Mouse (Mus musculus) gastrocnemius, postnatal 36 days (tissue): ENCODE data around the gene Atp8a1. TPM values are rescaled to one million over a fixed set of nuclear protein-coding genes. Genes with fewer than 3 reads are reported as not detected.

ENCODE experiments used
- DNase-seq, 2 experiments: peaks; one replicate each; pipeline ENCODE4 v3.0.0; 2022
- intact Hi-C: fragments of 180-260 bp; cut with DNase I; formaldehyde crosslinking; loops from one replicate; pipeline ENCODE4 v1.15.1; 2025
- total RNA-seq, 2 experiments: library from RNA; stranded (reverse); gene quantifications; 2 replicates each; pipeline ENCODE4 v1.2.3; 2021

Atp8a1 gene
- total RNA-seq, 2 experiments from 2014 or later: 55.9 to 72.7 TPM

- intact Hi-C loops: no loop called here
- no peak for DNase-seq
These were observed 53.0 kb downstream of the Atp8a1 start for GRCm38 (mm10) chr5:67794129-67794800.

GRCm38 (mm10) chr5:67782775-67783174 is 64.5 kb downstream of the Atp8a1 start:
- intact Hi-C loops: loop anchor here (5.0 kb wide), 1 partner anchor 65 kb away; the partner anchor contains the start of gene Atp8a1
- DNase-seq: no peak

- DNase-seq: peak in 1 of 2 experiments; percentile 14
- intact Hi-C loops: no loop called here
These were observed 69.2 kb downstream of the Atp8a1 start for GRCm38 (mm10) chr5:67778026-67778425.

GRCm38 (mm10) chr5:67774186-67774585 is 73.0 kb downstream of the Atp8a1 start:
- no peak for DNase-seq
- intact Hi-C loops: no loop called here

GRCm38 (mm10) chr5:67768708-67769107 is 78.5 kb downstream of the Atp8a1 start:
- intact Hi-C loops: no loop called here
- DNase-seq: no peak

DNA sequence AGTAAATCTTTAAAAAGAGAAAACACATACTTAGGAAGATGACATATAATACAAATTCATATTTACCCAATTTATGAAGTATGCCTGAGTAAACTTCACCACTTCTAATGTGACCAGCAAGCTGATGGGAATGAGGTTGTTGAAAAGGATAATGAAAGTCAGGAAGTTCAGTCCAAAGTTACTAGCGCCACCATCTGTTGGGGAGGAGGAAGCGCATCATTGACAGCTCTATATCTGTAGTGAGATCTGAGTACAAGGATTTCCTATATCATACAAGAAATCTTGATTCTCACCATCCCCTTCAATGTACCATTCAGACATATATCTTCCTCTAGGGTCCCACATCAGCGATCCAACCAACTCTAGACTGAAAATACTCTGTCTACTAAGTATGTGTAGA is 82.4 kb downstream of the Atp8a1 start:
- DNase-seq: no peak
- intact Hi-C loops: no loop called here

DNA sequence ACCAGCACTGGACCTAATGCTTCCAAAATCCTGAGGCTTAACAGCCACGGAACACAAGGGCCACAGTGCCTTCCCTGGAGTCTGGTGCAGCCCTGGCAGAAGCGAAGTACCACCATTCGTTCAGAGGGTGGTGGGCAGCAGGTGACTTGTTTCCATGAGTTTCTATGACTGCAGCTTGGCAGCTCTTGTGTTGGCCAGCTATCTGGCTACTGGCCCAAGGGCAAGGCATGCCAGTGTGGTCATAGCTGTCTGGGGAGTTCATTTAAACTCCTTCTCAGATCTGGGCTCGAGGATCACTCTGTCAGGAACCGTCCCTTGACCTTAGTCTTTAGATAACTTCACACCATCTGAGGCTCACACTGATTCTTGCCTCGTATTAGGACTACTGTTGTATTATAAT is 89.1 kb downstream of the Atp8a1 start:
- intact Hi-C loops: loop anchor here (5.0 kb wide), 1 partner anchor 184 kb away; the partner anchor contains the start of gene Gm5108
- no peak for DNase-seq

- no peak for DNase-seq
- intact Hi-C loops: loop anchor here (1.0 to 5.0 kb wide), 2 partner anchors 186 to 256 kb away; partner anchors contain the start of gene Gm5108
These were observed 91.1 kb downstream of the Atp8a1 start for GRCm38 (mm10) chr5:67756138-67756537.

- intact Hi-C loops: no loop called here
- no peak for DNase-seq
These were observed 94.2 kb downstream of the Atp8a1 start for GRCm38 (mm10) chr5:67753057-67753456.

- DNase-seq: no peak
- intact Hi-C loops: no loop called here
These were observed 94.6 kb downstream of the Atp8a1 start for GRCm38 (mm10) chr5:67752629-67753028.

DNA sequence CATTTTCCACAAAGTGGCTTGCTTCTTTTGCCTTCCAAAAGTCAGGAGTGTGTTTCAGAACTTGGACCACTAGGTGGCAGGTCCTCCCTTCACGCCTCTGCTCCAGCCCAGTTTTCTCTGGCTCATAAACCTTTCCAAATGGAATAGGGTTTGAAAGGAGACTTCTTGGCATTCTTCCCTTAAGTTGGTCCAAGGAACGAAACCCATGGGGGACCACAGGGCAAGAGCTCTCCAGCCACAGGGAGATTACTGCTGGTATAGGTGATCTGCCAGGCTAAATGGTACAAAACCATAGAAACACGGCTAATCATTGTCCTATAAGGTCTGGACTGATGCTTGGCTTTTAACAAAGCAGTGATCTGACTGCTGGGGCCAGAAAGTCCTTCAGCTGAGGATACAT is 95.2 kb downstream of the Atp8a1 start:
- DNase-seq: no peak
- intact Hi-C loops: no loop called here

DNA sequence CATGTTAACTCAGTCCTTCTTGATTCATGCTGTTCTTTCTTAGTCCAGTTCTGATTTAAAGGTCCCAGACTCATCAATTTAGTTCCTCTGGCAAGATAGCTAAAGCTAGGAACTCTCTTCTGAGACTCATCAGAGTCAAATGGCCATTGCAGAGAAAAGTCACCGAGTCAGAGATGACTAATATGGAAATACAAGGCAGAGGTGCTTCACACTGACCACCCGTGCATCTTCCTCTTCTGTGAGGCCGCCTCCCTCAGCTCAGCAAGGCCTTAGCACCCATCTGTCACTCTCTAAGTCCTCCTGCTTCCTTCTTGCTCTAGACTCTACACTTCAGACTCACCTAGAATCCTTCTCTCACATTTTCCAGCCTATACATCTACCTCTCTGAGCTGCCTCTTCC is 108.0 kb downstream of the Atp8a1 start:
- intact Hi-C loops: no loop called here
- no peak for DNase-seq

- intact Hi-C loops: no loop called here
- DNase-seq: no peak
These were observed 109.1 kb downstream of the Atp8a1 start for GRCm38 (mm10) chr5:67738133-67738532.

GRCm38 (mm10) chr5:67735771-67736170 is 111.5 kb downstream of the Atp8a1 start:
- no peak for DNase-seq

DNA sequence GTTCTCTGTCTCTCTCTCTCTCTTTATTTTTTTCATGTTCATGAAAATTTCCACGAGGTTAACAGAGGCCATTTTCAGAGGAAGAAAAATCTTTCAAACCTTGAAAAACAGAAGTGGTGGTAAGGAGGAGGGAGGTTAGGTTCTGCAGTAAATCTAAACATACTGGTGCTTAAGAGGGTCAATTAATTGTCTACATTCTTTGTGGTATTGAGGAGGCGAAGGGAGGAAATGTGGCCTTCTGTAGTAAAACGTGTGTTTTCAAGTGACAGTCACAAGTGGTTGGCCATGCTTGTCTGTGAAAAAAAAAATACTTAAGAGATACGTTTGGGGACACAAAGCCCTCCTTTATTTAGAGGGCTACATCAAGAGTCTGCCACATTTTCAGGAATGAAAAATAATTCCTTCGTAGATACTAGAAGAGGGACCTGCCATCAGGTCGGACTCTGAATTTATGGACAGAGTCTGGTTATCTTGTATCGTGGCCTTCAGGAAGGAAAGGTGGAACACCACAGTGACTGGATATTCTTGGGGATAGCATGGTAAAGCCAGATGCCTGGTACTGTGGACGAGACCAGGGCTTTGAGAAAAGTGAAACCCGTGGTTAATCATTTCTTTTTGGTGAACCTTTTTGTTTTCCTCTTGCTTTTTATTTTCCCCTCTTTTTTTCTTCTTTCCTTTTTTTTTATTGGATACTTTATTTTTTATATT is 113.5 kb downstream of the Atp8a1 start:
- no peak for DNase-seq
- intact Hi-C loops: no loop called here

More at GRCm38 (mm10) chr5:67735771-67736170, 111.5 kb downstream of the Atp8a1 start:
- intact Hi-C loops: no loop called here

DNA sequence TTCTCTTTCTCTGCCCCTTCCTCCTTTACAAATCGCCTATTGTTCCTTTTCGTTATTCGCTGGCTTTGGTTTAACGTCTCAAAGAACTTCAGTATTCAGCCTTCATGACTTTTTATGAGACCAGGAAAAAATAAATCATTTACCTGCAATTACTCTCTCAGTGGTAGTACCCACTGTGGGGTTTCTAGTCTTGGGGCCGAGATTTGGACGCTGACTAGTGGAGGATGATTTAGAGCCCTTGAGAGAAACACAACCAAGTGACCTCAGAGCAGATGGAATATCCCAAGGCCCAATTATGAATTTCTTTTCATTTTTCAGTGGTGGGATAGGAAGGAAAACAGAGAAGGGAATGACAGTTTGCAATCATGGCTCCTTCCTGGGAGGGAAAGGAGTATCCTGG is 114.1 kb downstream of the Atp8a1 start:
- no peak for DNase-seq

DNA sequence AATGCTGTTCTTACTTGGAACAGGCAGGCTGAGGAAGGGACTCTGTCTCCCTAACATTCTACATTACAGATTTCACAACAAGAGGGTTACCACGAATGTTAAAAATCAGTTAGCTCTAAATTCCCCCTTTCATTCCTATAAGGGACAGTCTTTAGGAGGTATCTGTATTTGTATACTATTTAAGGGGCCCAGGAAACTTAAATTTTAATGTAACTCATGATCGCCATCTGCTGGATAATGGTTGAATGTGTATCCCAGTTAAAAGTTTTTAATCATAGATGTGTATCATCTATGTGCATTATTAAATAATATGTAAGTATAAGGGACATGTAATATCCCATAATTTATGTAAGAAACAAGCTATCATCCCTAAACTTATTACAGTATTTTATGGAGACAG is 119.5 kb downstream of the Atp8a1 start:
- intact Hi-C loops: loop anchor here (2.0 kb wide), 1 partner anchor 195 kb away; no protein-coding TSS in a partner anchor
- no peak for DNase-seq

More for the DNA sequence above, 114.1 kb downstream of the Atp8a1 start:
- intact Hi-C loops: no loop called here

GRCm38 (mm10) chr5:67726810-67727209 is 120.4 kb downstream of the Atp8a1 start:
- intact Hi-C loops: loop anchor here (2.0 kb wide), 1 partner anchor 194 kb away; no protein-coding TSS in a partner anchor

DNA sequence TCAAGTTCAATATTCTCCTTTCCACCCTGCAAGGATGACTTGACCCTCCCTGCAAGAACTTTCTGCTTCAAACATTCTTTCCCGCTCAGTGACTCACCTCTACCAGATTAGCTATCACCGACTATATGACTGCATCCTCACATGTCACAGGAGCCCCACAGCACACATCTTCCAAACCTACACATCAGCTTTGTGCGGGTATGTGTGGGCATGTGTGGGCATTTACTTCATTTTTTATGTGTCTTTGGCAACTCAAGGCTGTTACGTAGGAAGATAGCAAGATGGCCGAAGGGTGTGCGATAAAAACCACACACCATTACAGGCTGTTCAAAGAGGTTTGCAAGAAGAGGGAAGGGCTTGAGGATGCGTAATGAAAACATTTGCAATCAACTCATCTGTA is 145.6 kb downstream of the Atp8a1 start:
- DNase-seq: no peak
- intact Hi-C loops: no loop called here

More at GRCm38 (mm10) chr5:67726810-67727209, 120.4 kb downstream of the Atp8a1 start:
- DNase-seq: no peak

GRCm38 (mm10) chr5:67699418-67699817 is 147.8 kb downstream of the Atp8a1 start:
- no peak for DNase-seq
- intact Hi-C loops: no loop called here

DNA sequence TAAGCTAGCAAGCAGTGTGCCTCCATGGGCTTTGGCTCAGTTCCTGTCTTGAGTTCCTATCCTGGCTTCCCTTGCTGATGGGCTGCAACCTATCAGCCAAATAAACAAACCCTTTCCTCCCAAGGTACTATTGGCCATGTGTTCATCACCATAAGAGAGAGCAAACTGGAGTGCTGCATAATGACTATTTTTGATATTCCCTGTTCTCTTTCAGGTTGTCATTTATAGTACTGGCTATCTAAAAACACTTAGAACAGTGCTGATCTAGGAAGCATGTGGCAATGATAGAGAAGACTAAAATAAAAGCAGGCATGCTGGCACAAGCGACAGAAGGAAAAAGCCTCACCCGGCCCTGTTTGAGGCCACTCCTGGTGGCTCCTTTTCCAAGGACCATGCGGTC is 149.1 kb downstream of the Atp8a1 start:
- no peak for DNase-seq
- intact Hi-C loops: no loop called here
